Mouse (Mus musculus): ENCODE measurements around the gene Tmem242. TPM values are rescaled to one million over a fixed set of nuclear protein-coding genes. Genes with fewer than 3 reads are reported as not detected.

Gene Tmem242
- total RNA-seq, 2 experiments from 2014 or later = 116 to 122 TPM

- no peak for DNase-seq
Measured at GRCm38 (mm10) chr17:5377151-5377929, 62.7 kb downstream of the Tmem242 start.

GRCm38 (mm10) chr17:5372951-5373350, 67.1 kb downstream of the Tmem242 start:
- DNase-seq = no peak

GRCm38 (mm10) chr17:5371521-5371920, 68.5 kb downstream of the Tmem242 start:
- DNase-seq = no peak

GRCm38 (mm10) chr17:5371032-5371431, 69.0 kb downstream of the Tmem242 start:
- no peak for DNase-seq

- DNase-seq = peak in 1 of 2 experiments; percentile 20
Measured at GRCm38 (mm10) chr17:5365992-5366398, 74.1 kb downstream of the Tmem242 start.

Small RNA genes lying within 50 kb of the gene (microRNA-seq; reads per million reads assigned to microRNA genes)
- gene Gm22475 = not detected

Other genes starting within 250 kb of the Tmem242 start
- under 1 TPM; 0.82 to 0.89 TPM for gene Ldhal6b, start 21.5 kb downstream of the Tmem242 start, total RNA-seq (2021)
- gene Zdhhc14, start 52.3 kb upstream of the Tmem242 start, total RNA-seq (2021) = 1 to 10 TPM; 4.4 to 5.7 TPM